Mouse (Mus musculus): ENCODE results near the gene Surf4.

DNA sequence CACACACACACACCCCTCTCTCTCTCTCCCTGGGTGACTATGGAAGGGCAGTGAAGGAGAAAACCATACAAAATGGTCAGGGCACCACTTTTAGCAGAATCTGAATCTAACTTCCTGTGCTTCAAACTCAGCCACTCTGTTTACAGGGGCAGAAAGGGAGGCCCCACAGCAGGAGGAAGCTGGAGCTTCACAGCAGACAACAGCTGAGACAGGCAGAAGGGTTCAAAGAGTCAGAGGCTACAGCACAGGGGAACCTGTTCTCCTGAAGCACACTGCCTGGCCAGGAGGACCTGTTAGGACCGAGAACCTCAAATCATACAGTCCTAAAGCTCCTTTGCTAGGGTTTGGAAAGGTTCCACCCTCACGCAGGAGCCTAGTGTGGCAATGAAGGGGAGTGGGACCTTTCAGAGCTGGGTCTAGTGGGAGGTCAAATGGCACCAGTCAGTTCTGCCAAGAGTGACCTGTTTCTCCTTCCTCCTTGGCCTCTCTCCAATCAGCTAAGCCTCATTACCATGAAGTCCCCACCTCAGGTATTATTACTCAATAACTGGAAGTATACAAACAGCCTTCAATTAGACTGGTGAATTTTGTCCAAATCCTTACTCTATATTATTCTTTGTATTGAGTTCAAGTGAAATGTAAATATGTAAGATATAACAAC, 21.1 kb upstream of the Surf4 start:
- no peak for TF ChIP-seq CTCF (IDR thresholded peaks at IDR 0.05; ENCODE audit: low read depth)
- TF ChIP-seq EP300 (optimal IDR thresholded peaks at IDR 0.05), result no peak
